Mouse (Mus musculus): ENCODE data around the gene Mmd2.

Gene Mmd2

DNA sequence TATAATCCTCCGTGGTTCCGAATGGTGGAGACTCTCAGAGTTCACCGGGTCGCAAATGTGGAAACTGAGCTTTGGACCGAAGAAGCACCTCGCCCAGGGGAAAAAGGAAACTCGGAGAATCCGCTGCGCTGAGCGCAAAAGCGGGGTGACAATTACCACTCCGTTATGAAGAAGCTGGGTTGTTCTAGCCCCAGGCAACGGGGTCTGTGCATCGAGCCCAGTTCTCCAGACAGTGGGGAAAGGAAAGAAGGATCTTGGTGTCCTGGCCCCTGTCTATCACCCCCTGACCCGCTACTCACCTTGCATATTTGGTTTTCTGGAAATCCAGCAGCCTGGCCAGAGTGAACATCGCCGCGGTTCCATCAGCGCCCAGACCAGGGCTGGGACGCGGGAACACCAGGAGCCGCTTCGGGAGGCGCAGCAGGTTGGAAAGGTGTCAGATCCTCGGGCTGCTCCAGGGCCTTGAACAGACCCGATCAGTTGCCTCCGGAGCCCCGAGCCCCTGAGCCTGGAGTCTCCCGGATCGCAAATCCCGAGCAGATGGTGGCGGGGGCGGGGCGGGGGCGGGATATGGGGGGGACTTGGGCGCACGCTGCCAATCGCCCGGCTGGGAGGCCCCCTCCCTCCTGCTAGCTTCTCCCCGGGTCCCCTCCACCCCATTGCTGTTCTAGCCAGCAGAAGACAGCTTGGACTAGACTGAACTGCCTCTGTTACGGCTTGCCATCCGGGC, at the start of gene Mmd2:
TSS of gene Mmd2 (minus strand) at position 542 of the 730 bp plus-strand sequence.
- in situ Hi-C loops (cut with MboI, MseI), result no loop called here

DNA sequence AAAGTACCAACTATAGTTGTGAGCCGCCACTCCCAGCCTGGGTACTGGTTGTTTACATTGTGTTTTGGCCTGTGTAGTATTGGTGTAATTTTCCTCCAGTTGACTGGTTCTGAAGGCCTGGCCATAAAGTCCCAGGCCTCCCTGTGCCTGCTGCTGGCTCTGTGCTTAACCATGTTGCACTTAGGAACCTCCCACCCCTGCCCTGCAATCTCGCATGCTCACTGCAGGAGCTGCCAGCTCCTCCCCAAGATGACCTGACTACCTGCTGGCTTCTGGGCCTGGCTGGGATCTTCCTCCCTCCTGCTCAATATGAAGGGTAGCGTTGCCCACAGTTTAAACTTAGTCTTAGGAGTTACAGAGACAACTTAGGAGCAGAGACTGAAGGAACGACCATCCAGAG, 43.7 kb upstream of the Mmd2 start:
- in situ Hi-C loops (cut with MboI, MseI), result loop anchor here in 1 of 2 experiments (10.0 kb wide), 1 partner anchor 63 kb away; no protein-coding TSS in a partner anchor

DNA sequence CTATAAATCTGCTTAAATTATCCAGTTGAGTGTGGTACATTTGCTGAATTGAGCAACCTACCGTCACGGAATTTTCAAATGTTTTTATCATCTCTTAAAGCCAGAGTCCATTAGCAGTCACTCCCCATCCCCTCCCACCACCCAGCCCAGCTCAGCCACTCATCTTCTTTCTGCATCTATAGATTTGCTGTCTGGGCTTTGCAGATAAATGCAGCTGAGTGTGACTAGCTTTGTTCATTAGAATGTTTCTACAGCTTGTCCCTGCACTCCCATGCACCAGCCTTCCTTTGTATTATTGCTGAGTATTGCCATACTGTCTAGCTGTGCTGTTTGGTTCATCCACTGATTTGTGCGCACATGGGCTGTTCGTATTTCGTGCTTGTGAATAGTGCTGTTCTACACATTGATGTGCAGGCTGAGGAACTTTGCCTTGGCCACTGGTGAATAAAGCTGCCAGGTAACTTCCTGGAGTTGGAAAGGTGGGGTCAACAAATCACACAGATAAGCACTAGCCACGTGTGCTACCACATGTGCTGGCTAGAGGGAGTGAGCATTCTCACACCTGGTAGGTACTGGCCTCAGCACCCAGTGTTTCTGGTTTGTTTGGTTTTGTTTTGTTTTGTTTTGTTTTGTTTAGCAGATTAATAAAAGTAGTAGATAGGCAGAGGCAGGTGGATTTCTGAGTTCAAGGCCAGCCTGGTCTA, 42.3 kb upstream of the Mmd2 start:
- in situ Hi-C loops (cut with MboI, MseI), result loop anchor here in 1 of 2 experiments (10.0 kb wide), 1 partner anchor 64 kb away; no protein-coding TSS in a partner anchor

DNA sequence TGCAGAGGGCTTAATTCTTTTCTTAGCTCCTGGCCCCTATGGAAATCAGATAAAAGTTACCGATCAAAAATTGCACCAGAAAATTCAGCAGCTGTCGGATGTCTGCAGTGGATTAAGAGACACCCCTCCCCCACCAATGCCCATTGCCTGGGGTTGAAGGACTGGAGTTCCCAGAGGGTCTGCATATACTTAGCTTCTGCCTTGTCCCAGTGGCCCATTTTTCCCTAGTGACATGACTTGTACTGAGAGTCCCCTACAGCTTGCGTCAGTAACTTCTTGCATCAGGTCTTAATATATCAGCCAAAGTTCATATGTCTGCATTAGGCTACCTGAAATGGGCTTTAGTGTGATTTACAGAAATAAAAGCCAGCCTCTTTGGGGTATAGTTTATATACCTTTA, 41.8 kb upstream of the Mmd2 start:
- in situ Hi-C loops (cut with MboI, MseI), result loop anchor here in 1 of 2 experiments (10.0 kb wide), 1 partner anchor 64 kb away; no protein-coding TSS in a partner anchor

DNA sequence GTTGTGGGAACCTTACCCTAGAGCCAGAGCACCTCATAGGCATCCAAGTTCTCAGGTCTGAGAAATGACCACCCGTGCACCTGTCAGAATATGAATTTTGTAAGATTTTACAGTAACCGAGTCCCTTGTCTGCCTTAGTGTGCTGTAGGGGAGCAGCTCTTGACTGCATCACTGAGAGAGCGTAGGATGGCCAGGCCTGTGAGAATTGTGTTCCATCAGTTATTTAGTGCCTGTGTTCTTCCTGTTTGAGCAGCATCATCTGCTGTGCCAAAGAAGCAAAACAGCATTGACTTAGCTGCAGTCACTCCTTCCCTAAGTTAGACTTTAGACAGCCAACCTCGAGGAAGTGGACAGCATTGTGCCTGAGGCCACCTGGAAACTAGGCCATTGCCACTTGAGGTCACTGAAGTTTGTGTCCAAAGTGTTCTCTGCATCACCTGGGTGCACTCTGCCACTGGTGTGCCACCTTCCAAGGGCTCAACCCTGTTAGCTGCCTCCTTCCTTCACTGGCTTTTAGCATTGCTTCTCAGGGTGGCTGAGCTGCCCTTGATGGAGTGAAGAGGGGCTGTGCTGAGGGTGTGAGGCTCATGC, 41.0 kb upstream of the Mmd2 start:
- in situ Hi-C loops (cut with MboI, MseI), result loop anchor here in 1 of 2 experiments (10.0 kb wide), 1 partner anchor 65 kb away; no protein-coding TSS in a partner anchor

DNA sequence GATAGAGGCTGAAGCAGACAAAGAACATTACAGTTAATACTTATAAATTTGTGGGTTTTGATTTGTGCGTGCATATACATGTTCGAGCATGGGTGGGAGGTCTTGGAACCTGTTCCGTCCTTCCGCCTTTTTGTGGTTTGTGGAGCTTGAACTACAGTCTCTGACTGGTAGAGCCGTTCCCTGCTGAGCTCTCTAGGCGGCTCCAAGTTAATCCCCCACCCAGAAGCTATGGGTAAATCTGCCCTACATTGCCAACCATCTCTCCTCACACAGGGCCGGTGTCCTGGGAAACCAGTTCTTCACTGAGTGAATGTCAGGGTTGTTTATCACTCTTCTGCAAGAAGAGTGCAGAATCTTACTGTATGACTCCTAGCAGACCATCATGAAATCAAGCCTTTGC, 39.6 kb upstream of the Mmd2 start:
- in situ Hi-C loops (cut with MboI, MseI), result no loop called here

DNA sequence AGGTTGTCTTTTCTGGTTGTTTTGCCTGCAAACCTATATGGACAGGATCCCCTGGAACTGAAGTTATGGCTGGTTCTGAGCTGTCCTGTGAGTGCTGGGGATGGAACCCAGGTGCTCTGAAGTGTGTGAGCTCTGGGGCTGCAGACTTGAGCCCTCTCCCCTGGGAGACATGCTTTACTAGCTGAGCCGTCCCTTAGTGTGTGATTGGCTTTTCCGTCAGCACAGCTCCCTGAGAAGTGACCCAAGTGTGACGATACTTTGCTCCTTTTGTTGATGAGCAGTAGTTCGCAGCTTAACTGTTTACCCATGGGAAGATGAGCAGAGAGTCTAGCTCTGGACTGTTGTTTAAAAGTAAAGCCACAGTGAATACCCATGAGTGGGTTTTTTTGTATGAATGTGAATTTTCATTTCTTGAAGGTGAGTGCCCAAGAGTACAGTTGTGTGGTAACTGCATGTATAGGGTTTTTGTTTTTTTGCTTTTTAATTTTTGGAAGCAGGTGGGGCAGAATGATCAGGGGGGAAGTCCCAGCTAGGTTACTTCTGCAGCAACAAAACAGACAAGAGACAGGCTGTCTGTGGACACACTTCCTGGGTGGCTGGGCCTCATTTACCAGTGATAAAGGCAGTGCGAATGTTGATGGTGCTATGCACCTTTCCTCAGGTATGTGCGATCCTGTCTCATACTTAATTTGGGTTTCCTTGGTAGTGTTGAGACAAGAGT, 32.9 kb upstream of the Mmd2 start:
- in situ Hi-C loops (cut with MboI, MseI), result no loop called here

DNA sequence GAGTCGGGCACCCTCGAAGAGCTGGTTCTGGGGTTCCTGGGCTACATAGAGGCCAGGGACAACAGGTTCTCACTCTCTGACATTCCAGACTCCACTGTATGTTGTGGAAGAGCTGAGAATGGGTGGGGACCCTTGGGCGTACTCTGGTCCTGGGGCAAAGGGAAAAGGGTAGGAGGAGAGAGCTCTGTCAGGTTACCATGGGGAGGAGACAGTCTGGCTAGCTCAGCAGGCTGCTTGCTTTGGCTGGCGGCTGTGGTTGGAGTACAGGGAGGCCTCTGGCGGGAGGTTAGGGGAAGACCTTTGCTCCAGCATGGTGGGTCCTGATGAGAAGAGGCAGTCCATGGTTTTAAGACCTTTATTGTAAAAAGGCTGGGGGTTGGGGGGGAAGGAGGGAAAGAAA, 31.5 kb upstream of the Mmd2 start:
- in situ Hi-C loops (cut with MboI, MseI), result no loop called here

DNA sequence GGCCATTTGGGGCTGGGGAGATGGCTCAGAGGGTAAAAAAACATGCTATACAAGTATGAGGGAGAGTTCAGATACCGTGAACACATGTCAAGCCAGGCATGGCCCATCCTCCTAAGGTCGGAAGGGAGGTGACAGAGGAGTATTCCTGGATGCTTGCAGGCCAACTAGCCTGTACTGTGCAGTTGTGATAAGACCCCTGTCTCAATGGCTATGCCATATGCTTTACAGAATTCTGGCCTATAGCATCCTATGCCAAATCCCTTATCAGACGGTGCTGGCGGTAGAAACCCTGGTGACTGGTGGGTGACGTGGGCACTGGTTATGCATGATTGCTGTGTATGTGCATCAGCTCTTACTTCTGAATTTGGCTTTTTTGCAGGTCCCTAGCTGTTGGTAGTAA, 29.2 kb upstream of the Mmd2 start:
- in situ Hi-C loops (cut with MboI, MseI), result no loop called here

DNA sequence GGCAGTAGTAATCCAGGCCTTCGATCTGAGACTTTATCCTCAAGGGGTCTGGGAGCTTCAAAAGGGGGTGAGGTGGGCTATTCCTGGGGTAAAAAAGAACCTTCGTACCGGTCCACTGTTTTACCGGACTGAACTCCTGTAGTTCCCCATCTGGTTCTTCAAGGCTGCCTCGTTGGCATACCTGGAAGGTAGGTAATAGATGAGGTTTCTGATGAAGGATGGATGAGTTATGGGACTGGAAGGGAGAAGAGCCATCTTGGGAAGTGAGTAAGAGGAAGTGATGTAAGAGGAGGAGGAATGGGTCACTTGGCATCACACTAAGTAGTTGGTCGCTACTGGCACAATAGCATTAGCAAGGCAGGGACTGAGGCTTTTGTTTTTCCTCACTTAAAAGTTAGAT, 21.6 kb upstream of the Mmd2 start:
- in situ Hi-C loops (cut with MboI, MseI), result no loop called here

DNA sequence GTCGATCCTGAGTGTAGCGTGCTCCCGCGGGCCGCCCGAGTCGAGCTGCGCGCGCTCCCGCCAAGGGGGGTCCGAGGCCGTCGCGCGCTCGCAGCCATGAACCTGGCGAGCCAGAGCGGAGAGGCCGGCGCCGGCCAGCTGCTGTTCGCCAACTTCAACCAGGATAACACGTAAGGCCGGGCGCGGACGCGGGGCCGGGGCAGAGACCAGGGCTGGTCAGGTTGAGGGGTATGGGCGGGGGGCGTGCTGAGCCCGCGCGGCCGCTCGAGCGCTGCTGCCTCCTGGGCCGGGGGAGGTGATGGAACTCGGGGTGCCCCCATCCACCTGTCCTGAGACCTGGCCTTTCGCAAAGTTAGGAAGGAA, 21.0 kb upstream of the Mmd2 start:
- in situ Hi-C loops (cut with MboI, MseI), result no loop called here

DNA sequence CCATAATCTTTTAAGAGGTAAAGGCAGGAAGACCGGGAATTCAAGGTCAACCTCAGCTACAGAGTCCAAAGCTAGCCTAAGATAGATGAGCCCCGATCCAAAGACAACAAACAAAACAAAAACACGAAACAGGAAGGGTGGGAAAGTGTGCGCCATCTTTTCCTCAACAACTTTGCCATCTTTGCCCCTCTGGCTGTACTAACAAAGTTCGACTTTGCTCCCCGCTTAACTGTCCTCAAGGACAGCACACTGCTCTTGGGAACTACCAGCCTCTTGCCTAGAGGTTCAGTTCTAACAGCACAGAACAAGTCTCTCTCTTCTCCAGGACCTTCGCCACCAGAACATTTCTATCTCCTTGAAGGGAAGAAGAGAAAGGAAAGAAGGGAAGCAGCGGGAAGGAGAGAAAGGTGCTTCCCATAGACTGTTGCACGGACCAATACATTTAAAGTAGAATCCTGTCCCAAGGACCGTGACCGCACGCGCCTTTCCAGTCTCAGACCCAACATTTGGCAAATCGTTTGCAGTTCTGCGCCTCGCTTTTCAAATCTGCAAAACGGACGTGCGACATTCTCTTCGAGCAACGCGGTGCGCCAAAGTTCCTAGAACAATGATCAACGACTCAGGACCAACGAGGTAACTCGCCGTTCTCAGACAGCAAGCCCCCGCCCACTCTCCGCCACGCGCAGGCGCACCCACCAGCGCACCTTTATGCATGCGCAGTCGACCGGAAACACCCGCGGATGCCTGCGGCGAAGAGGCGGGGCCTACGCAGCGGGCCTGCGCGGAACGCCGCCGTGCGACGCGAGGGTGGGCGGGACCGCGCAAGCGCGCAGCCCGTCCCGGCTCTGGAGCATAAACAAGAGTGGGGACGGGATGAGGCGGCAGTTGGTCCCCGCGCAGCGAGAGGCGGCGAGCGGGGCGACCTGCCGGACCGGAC, 20.4 kb upstream of the Mmd2 start:
- in situ Hi-C loops (cut with MboI, MseI), result no loop called here

DNA sequence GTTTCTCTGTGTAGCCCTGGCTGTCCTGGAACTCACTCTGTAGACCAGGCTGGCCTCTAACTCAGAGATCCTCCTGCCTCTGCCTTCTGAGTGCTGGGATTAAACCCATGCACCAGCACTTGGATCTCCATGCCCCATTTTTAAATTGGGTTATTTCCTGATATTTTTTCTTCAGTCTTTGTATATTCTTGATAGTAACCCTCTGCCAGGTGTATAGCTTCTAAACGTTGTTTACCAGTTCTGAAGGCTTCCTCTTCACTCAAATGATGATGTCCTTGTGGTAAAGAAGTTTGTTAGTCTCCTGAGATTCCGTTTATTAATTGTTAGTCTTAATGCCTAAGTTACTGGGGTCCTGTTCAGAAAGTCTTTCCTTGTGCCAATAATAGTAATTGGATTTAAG, 18.8 kb upstream of the Mmd2 start, which contains the start of gene Wipi2:
TSS of gene Wipi2 (plus strand) at position 301 of the 400 bp plus-strand sequence.
- in situ Hi-C loops (cut with MboI, MseI), result no loop called here

DNA sequence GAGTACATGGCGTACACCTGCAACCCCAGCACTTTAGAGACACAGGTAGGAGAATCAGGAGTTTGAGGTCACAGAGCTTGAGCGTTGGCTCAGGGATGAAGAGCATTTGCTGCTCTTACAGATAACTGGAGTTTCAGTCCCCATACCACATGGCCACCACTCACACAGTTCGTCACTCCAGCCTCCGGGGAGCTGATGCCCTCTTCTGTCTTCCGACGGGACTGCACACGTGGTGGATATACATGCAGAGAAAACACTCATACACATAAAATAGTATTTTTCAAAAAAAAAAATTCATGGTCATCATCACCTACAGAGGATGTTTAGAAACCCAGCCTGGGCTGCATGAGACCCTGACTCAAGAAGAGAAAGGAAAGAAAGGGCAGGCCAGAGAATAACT, 14.5 kb upstream of the Mmd2 start:
- in situ Hi-C loops (cut with MboI, MseI), result no loop called here

DNA sequence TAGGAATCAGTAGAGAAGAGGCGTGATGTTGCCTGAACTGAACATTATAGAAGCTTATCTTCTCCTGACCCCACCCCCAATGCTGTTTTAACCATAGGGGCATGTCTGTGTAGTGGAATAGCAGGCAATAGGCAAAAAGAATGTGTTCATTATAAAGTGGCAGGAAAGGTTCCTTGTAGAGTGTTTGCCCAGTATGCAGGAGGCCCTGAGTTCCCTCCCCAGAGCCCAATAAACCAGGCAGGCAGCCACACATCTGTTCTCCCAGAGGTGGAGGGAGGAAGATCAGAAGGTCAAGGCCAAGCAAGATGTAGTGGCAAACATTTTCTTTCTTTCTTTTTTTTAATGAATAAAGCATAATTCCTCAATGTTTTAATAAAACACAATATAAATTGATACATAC, 13.5 kb upstream of the Mmd2 start:
- in situ Hi-C loops (cut with MboI, MseI), result no loop called here

DNA sequence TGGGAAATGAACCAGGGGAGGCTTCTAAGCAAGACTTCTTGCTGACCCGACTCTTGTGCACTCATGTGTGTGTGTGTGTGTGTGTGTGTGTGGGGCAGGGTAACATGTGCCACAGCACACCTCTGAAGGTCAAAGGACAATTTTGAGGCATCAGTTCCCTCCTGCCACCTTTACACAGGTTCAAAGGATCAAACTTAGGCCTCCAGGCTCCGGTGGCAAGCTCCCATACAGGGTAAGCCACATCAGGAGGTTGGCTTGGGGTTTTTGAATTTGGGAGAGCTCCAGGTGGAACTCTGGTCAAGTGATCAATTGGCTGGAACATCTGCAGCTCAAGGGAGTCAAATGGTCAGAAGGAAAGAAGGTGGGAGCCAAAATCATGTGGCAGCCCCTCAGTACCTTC, 12.8 kb upstream of the Mmd2 start:
- in situ Hi-C loops (cut with MboI, MseI), result no loop called here

DNA sequence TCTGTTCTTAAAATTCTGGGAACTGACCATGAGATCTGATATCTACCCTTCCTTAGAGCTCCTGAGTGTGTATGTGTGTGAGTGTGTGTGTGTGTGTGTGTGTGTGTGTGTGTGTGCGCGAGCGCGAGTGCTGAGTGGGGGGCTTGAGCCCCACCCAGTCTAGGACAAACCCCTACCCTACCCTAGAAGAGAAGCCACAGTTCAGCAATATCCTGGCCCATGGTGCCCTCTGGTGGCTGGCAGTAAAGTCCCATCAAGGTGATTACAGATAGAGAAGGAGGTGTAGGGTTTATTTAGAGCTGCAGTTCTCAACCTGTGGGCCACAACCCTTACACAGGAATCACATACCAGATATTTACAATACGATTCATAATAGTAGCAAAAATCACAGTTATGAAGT, 11.3 kb upstream of the Mmd2 start:
- in situ Hi-C loops (cut with MboI, MseI), result no loop called here

DNA sequence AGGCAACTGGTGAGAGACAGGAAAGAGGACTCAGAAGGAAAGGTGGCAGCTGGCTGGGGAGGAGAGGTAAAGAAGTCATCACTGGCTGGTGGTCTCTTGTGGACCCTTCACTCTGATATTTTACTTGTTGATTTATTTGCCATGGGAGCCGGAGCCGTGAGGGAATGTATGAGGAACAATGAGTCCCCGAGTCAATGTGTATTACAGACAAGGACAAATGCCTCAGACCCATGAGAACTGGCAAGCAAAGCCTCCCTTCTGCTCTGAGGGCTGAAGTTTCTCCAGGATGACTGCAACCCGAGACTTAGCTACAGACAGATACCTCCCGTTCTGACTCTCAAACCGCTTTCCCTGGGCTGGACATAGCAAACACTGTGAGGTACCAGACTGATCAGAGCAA, 7.7 kb upstream of the Mmd2 start:
- in situ Hi-C loops (cut with MboI, MseI), result no loop called here

DNA sequence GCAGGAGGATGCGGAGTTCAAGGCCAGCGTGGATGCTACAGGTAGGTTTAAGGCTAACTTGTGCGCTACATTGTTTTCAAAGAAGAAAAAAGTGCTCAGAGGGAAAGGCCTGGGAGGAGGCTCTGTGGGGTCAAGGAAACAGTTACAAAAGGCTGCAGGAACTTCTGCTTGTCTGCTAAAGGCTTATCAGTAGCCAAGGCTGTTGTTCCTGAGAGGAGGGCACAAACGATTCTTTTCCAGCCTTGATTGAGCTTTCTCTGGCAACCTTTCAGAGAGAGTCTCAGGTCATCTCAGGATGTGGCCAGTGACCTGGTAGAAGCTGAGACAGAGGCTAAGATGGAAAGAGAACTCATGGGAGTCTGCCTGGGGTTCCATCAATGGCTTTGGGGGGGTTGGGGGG, 7.0 kb upstream of the Mmd2 start:
- in situ Hi-C loops (cut with MboI, MseI), result no loop called here

DNA sequence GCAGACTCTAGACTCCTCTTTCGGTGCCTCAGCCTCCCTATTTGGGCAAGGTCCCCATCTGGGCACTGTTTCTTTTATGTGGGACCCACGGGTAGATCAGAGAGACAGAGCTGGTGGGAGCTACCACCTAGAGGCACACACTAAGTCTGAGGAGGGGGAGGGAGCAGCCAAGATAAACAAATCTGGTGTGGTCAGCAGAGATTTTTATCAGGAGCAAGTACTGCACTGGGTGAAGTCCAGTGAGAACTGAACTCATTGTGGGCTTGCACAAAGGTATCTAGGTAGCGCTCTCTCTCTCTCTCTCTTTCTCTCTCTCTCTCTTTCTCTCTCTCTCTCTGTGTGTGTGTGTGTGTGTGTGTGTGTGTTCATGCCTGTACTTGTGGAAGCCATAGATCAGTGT, 5.9 kb upstream of the Mmd2 start:
- in situ Hi-C loops (cut with MboI, MseI), result no loop called here

DNA sequence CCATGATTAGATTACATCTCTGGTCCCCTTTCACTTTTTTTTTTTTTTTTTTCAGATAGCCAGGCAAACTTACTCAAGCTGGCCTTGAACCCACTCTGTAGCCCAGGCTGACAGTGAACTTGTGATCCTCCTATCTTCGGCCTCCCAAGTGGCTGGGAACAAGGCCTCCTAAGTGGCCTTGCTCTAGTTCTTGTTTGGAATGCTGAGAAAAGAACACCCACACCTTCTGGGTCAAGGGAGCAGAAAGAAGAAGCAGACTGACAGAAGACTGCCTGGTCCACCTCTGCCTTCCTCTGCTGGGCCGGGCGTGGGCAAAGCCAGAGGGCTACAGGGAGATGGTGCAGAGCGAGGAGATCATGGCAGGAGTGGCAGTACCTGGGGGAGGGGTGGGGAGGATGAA, 1.8 kb upstream of the Mmd2 start:
- in situ Hi-C loops (cut with MboI, MseI), result no loop called here

All from T-helper 17 cell (primary cell).